Mouse (Mus musculus): ENCODE measurements around the gene Cmbl. TPM values are rescaled to one million over a fixed set of nuclear protein-coding genes. Genes with fewer than 3 reads are reported as not detected.

The Cmbl gene
- polyA plus RNA-seq, 1 experiment from 2014 or later: 0.65 TPM

GRCm38 (mm10) chr15:31532331-31533021, 32.7 kb upstream of the Cmbl start:
- Histone ChIP-seq H3K27me3 (no peaks in the 10 kb centered on the region), H3K9ac (replicated peaks) (no peak overlapping the region), H3K4me2 (no peak overlapping the region), H3K4me1 (replicated peaks) (peaks cover 19% of the 10 kb centered on the region), H3K27ac (no peak overlapping the region), H3K9me3 (no peaks in the 10 kb centered on the region), H3K4me3 (replicated peaks) (no peak overlapping the region), H3K36me3 (no peaks in the 10 kb centered on the region; the same call in 1 of the 2 replicates)
- ATAC-seq (ENCODE audit: insufficient number of reproducible peaks, insufficient read depth, low FRiP score, low TSS enrichment, low read depth): no peak
- 97% methylated on average over 2 of the region's 2 CpGs for WGBS

- Histone ChIP-seq H3K4me2 (no peak overlapping the region), H3K9me3 (no peaks in the 10 kb centered on the region), H3K9ac (replicated peaks) (no peak overlapping the region), H3K36me3 (no peaks in the 10 kb centered on the region), H3K27me3 (no peaks in the 10 kb centered on the region), H3K4me3 (replicated peaks) (no peak overlapping the region), H3K4me1 (replicated peaks) (peaks cover 19% of the 10 kb centered on the region), H3K27ac (no peak overlapping the region)
- WGBS: 87% methylated on average over 2 of the region's 2 CpGs
- no peak for ATAC-seq (ENCODE audit: insufficient number of reproducible peaks, insufficient read depth, low FRiP score, low TSS enrichment, low read depth)
These were observed 31.7 kb upstream of the Cmbl start for GRCm38 (mm10) chr15:31533529-31533928.

GRCm38 (mm10) chr15:31534421-31535258, 30.5 kb upstream of the Cmbl start:
- peak overlapping the region; percentile 31; the same call in 1 of the 2 replicates for H3K27ac ChIP-seq
- no peak overlapping the region for H3K4me2 ChIP-seq

GRCm38 (mm10) chr15:31535259-31535855, 29.8 kb upstream of the Cmbl start:
- 28% methylated on average over 8 of the region's 8 CpGs for WGBS
- Histone ChIP-seq H3K4me2 (no peak overlapping the region), H3K4me3 (replicated peaks) (no peak overlapping the region)

More at GRCm38 (mm10) chr15:31534421-31535258, 30.5 kb upstream of the Cmbl start:
- Histone ChIP-seq H3K4me3 (replicated peaks) (no peak overlapping the region), H3K4me1 (replicated peaks) (peaks cover 14% of the 10 kb centered on the region), H3K36me3 (no peaks in the 10 kb centered on the region), H3K27me3 (no peaks in the 10 kb centered on the region), H3K9me3 (no peaks in the 10 kb centered on the region), H3K9ac (replicated peaks) (no peak overlapping the region)
- 87% methylated on average over 7 of the region's 7 CpGs for WGBS
- no peak for ATAC-seq (ENCODE audit: insufficient number of reproducible peaks, insufficient read depth, low FRiP score, low TSS enrichment, low read depth)

GRCm38 (mm10) chr15:31536051-31536737, 29.0 kb upstream of the Cmbl start:
- Histone ChIP-seq H3K9ac (replicated peaks) (no peak overlapping the region), H3K27ac (no peak overlapping the region), H3K4me2 (no peak overlapping the region), H3K27me3 (no peaks in the 10 kb centered on the region), H3K9me3 (no peaks in the 10 kb centered on the region), H3K36me3 (no peaks in the 10 kb centered on the region), H3K4me1 (replicated peaks) (peaks cover 14% of the 10 kb centered on the region), H3K4me3 (replicated peaks) (no peak overlapping the region)
- WGBS: 33% methylated on average over 7 of the region's 7 CpGs
- ATAC-seq (ENCODE audit: insufficient number of reproducible peaks, insufficient read depth, low FRiP score, low TSS enrichment, low read depth): no peak

More at GRCm38 (mm10) chr15:31535259-31535855, 29.8 kb upstream of the Cmbl start:
- no peaks in the 10 kb centered on the region for H3K36me3 ChIP-seq
- no peak for ATAC-seq (ENCODE audit: insufficient number of reproducible peaks, insufficient read depth, low FRiP score, low TSS enrichment, low read depth)
- no peaks in the 10 kb centered on the region for H3K9me3 ChIP-seq
- H3K9ac ChIP-seq (replicated peaks): no peak overlapping the region
- H3K27ac ChIP-seq: peak overlapping the region; percentile 31; the same call in 1 of the 2 replicates
- no peaks in the 10 kb centered on the region for H3K27me3 ChIP-seq
- peaks cover 14% of the 10 kb centered on the region for H3K4me1 ChIP-seq (replicated peaks)

GRCm38 (mm10) chr15:31537706-31538105, 27.5 kb upstream of the Cmbl start:
- Histone ChIP-seq H3K4me3 (replicated peaks) (no peak overlapping the region), H3K4me1 (replicated peaks) (peaks cover 26% of the 10 kb centered on the region), H3K36me3 (no peaks in the 10 kb centered on the region), H3K9me3 (no peaks in the 10 kb centered on the region), H3K9ac (replicated peaks) (no peak overlapping the region), H3K27me3 (no peaks in the 10 kb centered on the region), H3K27ac (no peak overlapping the region), H3K4me2 (no peak overlapping the region)
- 95% methylated on average over 2 of the region's 2 CpGs for WGBS
- no peak for ATAC-seq (ENCODE audit: insufficient number of reproducible peaks, insufficient read depth, low FRiP score, low TSS enrichment, low read depth)

GRCm38 (mm10) chr15:31538346-31538745, 26.8 kb upstream of the Cmbl start:
- Histone ChIP-seq H3K36me3 (no peaks in the 10 kb centered on the region), H3K9ac (replicated peaks) (no peak overlapping the region), H3K27ac (no peak overlapping the region), H3K4me1 (replicated peaks) (peaks cover 31% of the 10 kb centered on the region), H3K4me3 (replicated peaks) (no peak overlapping the region), H3K9me3 (no peaks in the 10 kb centered on the region), H3K4me2 (no peak overlapping the region), H3K27me3 (no peaks in the 10 kb centered on the region)
- ATAC-seq (ENCODE audit: insufficient number of reproducible peaks, insufficient read depth, low FRiP score, low TSS enrichment, low read depth): no peak
- WGBS: 88% methylated on average over 3 of the region's 3 CpGs

- Histone ChIP-seq H3K27ac (no peak overlapping the region), H3K4me3 (replicated peaks) (no peak overlapping the region), H3K4me1 (replicated peaks) (peaks cover 31% of the 10 kb centered on the region), H3K9ac (replicated peaks) (no peak overlapping the region), H3K9me3 (no peaks in the 10 kb centered on the region), H3K27me3 (no peaks in the 10 kb centered on the region), H3K36me3 (no peaks in the 10 kb centered on the region), H3K4me2 (no peak overlapping the region)
- 73% methylated on average over 9 of the region's 9 CpGs for WGBS
- ATAC-seq (ENCODE audit: insufficient number of reproducible peaks, insufficient read depth, low FRiP score, low TSS enrichment, low read depth): no peak
These were observed 25.3 kb upstream of the Cmbl start for GRCm38 (mm10) chr15:31539643-31540512.

- H3K27ac ChIP-seq: no peak overlapping the region
- ATAC-seq (ENCODE audit: insufficient number of reproducible peaks, insufficient read depth, low FRiP score, low TSS enrichment, low read depth): no peak
- WGBS: 80% methylated on average over 1 of the region's 1 CpGs
- H3K27me3 ChIP-seq: no peaks in the 10 kb centered on the region
- H3K4me3 ChIP-seq (replicated peaks): no peak overlapping the region
- no peaks in the 10 kb centered on the region for H3K36me3 ChIP-seq
- no peak overlapping the region for H3K4me2 ChIP-seq
- no peaks in the 10 kb centered on the region for H3K9me3 ChIP-seq
- H3K4me1 ChIP-seq (replicated peaks): peaks cover 33% of the 10 kb centered on the region
- no peak overlapping the region for H3K9ac ChIP-seq (replicated peaks)
These were observed 24.7 kb upstream of the Cmbl start for GRCm38 (mm10) chr15:31540513-31540802.
